Mouse (Mus musculus) embryonic facial prominence, embryonic 11.5 days (tissue): ENCODE measurements around the gene Rnf114. TPM values are rescaled to one million over a fixed set of nuclear protein-coding genes. Genes with fewer than 3 reads are reported as not detected.
A peak's percentile ranks its signal among the peaks of the same experiment; 100 is the strongest.

Experiments used
- ATAC-seq: fragments of 200-750 bp; cut with Nextera tagmentation; replicated peaks from 2 replicates; pipeline ENCODE4 v1.8.0; 2017; ENCODE audit warnings: low read depth; ENCODE audit not compliant: insufficient number of reproducible peaks, low FRiP score, low TSS enrichment
- DNase-seq: peaks from one replicate; pipeline ENCODE4 v3.0.0-alpha.2; 2015; ENCODE audit warnings: low spot score
- H3K27ac ChIP-seq: fragments of 300-500 bp; sonication (generic); replicated peaks from 2 replicates; pipeline ENCODE4 v1.5.1; 2014; ENCODE audit warnings: mild to moderate bottlenecking, low read depth, low read length, control low read depth
- H3K27me3 ChIP-seq: fragments of 300-500 bp; sonication (generic); 2 replicates; pipeline ENCODE4 v1.6.1; 2014; ENCODE audit warnings: mild to moderate bottlenecking, low read length, moderate library complexity, mixed read lengths; ENCODE audit not compliant: control insufficient read depth, insufficient read depth
- H3K36me3 ChIP-seq: fragments of 300-500 bp; sonication (generic); replicated peaks from 2 replicates; pipeline ENCODE4 v1.6.1; 2014; ENCODE audit warnings: low read depth, mild to moderate bottlenecking, low read length, moderate library complexity, mixed read lengths; ENCODE audit not compliant: control insufficient read depth, insufficient read depth
- H3K4me1 ChIP-seq: fragments of 300-500 bp; sonication (generic); 2 replicates; pipeline ENCODE4 v1.6.1; 2014; ENCODE audit warnings: low read length, mixed read lengths; ENCODE audit not compliant: control insufficient read depth, insufficient read depth
- H3K4me2 ChIP-seq: fragments of 300-500 bp; sonication (generic); 2 replicates; pipeline ENCODE4 v1.6.1; 2014; ENCODE audit warnings: low read depth, mild to moderate bottlenecking, control low read depth, low read length, moderate library complexity
- H3K4me3 ChIP-seq: fragments of 300-500 bp; sonication (generic); 2 replicates; pipeline ENCODE4 v1.5.1; 2014; ENCODE audit warnings: low read depth, low read length, control low read depth
- H3K9ac ChIP-seq: fragments of 300-500 bp; sonication (generic); replicated peaks from 2 replicates; pipeline ENCODE4 v1.6.1; 2014; ENCODE audit warnings: mild to moderate bottlenecking, control low read depth, low read length
- H3K9me3 ChIP-seq: fragments of 300-500 bp; sonication (generic); replicated peaks from 2 replicates; pipeline ENCODE4 v1.6.1; 2016; ENCODE audit warnings: mild to moderate bottlenecking, low read length, inconsistent platforms, mixed read lengths; ENCODE audit not compliant: control insufficient read depth
- WGBS: fragments of 180-500 bp; shearing (Covaris S2); extraction: QIAGEN DNeasy Blood & Tissue Kit; methylation state at CpG from one replicate; pipeline ENCODE4 v1.1.7; 2014; 5-methylcytosine and 5-hydroxymethylcytosine counted together
- polyA plus RNA-seq: library from polyadenylated mRNA; unstranded; fragments of >200 nt; fragmentation: Nextera tagmentation; extraction: Ambion mirVana; gene quantifications from 2 replicates; pipeline ENCODE4 v1.2.1, GENCODE M21; 2014

The Rnf114 gene
- polyA plus RNA-seq, 1 experiment from 2014 or later = 113 TPM

DNA sequence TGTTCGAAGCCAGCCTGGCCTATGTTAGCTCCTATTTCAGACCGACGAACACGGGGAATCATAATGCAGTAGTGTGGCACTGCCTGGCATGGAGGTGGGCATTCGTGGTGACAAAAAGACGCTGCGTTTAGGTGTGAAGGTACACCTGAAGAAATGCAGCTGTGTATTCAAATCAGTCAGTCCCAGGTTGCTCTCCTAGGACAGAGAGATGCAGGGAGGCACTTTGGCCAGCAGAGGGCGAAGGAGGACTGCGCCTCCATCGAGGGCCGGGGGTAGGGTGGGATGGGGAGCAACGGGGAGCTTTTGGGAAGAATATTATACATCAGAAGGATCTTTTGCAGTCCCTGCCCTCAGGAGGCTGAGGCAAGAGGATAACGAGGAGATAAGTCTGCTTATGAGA is 39.7 kb downstream of the Rnf114 start:
- Histone ChIP-seq H3K9ac (no peak overlapping the region), H3K4me1 (no peaks in the 10 kb centered on the region), H3K27me3 (0 out of 2 replicates have a peak, but pooled peaks cover 6% of the 10 kb centered on the region), H3K4me3 (no peak overlapping the region), H3K27ac (no peak overlapping the region), H3K9me3 (no peaks in the 10 kb centered on the region), H3K4me2 (no peak overlapping the region), H3K36me3 (no peaks in the 10 kb centered on the region)
- DNase-seq = peak; percentile 78
- 17% methylated on average over 13 of the region's 13 CpGs for WGBS
- no peak for ATAC-seq

DNA sequence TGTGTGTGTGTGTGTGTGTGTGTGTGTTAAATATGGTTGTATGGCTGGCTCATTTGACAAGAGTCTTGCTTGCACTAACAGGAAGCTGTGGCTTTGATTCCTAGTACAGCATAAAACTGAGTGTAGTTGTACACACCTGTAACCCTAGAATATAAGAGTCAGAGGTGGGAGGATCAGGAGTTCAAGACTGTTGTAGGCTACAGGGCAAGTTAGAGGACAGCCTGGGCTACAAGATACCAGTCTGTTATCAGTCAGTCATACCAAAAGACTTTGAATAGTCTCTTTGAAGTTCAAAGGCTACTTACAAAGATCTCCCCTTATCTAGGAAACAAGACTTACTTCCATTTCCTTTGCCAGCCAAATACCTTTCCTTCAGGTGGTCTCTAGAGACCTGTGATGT is 41.4 kb downstream of the Rnf114 start:
- ATAC-seq = no peak
- H3K27ac ChIP-seq = no peak overlapping the region

DNA sequence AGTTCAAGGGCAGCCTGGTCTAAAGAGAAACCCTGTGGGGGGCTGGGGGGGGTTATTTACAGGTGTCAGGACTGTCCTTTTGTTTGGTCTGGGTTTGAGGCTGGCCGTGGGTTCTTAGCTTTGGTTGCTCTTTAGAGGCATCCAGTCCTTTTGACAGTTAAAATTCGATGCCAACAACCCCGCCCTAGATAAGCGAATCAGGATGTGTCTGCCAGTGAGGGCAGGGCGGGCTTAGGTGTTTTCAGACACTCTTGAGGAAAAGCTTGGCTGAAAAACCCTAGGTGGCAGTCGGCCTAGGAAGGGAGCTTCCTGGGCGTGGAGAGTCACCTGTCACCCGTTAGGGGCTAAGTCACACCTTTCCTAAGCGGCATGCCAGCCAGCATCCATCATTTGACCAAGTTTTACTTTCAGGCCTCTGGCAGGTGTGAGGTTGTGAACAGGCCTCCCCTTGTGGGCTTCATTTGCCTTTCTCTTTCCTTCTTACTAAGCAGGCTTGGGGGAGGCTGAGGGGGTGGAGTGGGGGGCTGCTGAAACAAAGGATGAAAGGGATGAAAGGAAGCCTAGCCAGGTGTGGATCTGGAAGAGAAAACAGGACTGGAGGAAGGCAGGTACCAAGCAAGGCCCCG is 44.0 kb downstream of the Rnf114 start:
- WGBS = 46% methylated on average over 10 of the region's 10 CpGs
- Histone ChIP-seq H3K4me2 (no peak overlapping the region), H3K36me3 (no peaks in the 10 kb centered on the region), H3K27ac (no peak overlapping the region), H3K4me1 (peaks cover 10% of the 10 kb centered on the region), H3K9me3 (no peaks in the 10 kb centered on the region), H3K27me3 (0 out of 2 replicates have a peak, but pooled peaks cover 6% of the 10 kb centered on the region), H3K4me3 (no peak overlapping the region), H3K9ac (no peak overlapping the region)
- no peak for DNase-seq
- no peak for ATAC-seq

More for the DNA sequence above, 41.4 kb downstream of the Rnf114 start:
- Histone ChIP-seq H3K36me3 (no peaks in the 10 kb centered on the region), H3K27me3 (0 out of 2 replicates have a peak, but pooled peaks cover 6% of the 10 kb centered on the region), H3K9me3 (no peaks in the 10 kb centered on the region), H3K4me3 (no peak overlapping the region), H3K9ac (no peak overlapping the region), H3K4me1 (0 out of 2 replicates have a peak, but pooled peaks cover 2% of the 10 kb centered on the region), H3K4me2 (no peak overlapping the region)
- no peak for DNase-seq

DNA sequence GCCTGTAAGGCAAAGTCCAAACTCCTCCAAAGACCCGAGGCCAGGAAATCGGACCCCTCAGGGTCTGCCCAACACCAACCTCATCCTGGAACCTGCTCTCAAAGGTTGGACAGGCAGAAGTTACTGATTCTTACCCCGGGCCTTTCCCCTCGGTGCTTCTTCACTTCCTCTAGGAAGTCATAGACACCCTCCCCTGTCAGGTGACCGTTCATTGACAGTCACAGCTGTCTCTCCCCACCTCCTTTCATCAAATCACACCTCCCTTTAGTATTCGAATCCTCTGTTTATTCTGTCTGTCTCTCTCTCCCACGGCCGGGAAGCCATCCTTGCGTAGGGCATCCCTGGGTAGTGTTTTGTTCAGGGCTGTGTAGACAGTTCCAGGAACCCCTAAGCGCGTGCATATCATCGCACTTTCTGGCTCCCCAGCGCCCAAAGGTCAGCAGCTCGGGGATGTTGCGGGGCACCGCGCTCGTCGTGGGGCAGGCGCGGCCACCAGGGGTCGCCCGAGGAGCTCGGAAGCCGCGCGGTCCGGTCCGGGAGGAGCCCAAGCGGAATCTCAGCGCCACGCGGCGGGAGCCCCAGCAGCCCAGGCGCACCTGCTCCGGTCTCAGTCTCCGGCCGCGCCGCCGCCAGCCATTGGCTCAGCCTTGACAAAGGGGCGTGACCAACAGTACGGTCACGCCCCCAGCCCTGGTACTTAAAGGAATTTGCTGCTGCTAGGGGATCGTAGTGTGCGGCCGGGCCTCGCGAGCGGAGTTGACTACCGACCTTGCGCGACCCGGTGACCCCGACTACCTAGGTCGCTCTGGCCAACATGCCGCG is 45.2 kb downstream of the Rnf114 start, which contains the start of gene Snai1:
TSS of gene Snai1 (plus strand) at position 720 of the 822 bp plus-strand sequence.
- 0 out of 2 replicates have a peak, but pooled peaks cover 6% of the 10 kb centered on the region for H3K27me3 ChIP-seq

DNA sequence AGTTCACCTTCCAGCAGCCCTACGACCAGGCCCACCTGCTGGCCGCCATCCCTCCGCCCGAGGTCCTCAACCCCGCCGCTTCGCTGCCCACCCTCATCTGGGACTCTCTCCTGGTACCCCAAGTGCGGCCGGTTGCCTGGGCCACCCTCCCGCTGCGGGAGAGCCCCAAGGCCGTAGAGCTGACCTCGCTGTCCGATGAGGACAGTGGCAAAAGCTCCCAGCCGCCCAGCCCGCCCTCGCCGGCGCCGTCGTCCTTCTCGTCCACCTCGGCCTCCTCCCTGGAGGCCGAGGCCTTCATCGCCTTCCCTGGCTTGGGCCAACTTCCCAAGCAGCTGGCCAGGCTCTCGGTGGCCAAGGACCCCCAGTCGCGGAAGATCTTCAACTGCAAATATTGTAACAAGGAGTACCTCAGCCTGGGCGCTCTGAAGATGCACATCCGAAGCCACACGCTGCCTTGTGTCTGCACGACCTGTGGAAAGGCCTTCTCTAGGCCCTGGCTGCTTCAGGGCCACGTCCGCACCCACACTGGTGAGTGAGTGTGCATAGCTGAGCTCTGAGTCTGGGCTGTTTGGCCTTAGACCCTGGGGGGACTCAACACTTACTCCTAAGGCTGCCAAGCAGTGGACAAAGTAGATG is 46.3 kb downstream of the Rnf114 start:
- H3K4me1 ChIP-seq = peaks cover 26% of the 10 kb centered on the region
- H3K27me3 ChIP-seq = 0 out of 2 replicates have a peak, but pooled peaks cover 6% of the 10 kb centered on the region
- peak overlapping the region; percentile 92 for H3K4me2 ChIP-seq
- H3K27ac ChIP-seq = peak overlapping the region; percentile 72
- H3K4me3 ChIP-seq = peak overlapping the region; percentile 81
- 10% methylated on average over 34 of the region's 34 CpGs for WGBS
- DNase-seq (peak; percentile 20), ATAC-seq (no peak)
- peak overlapping the region; percentile 84 for H3K9ac ChIP-seq
- no peaks in the 10 kb centered on the region for H3K9me3 ChIP-seq
- H3K36me3 ChIP-seq = no peaks in the 10 kb centered on the region; the same call in 1 of the 2 replicates

More for the DNA sequence above, 45.2 kb downstream of the Rnf114 start, which contains the start of gene Snai1:
- peak; percentile 95 for ATAC-seq
- Histone ChIP-seq H3K4me3 (peak within 1 kb of the TSS; percentile 81), H3K27ac (peak within 1 kb of the TSS; percentile 72), H3K9ac (peak within 1 kb of the TSS; percentile 84), H3K4me2 (peak within 1 kb of the TSS; percentile 92), H3K36me3 (no peaks in the 10 kb centered on the region), H3K9me3 (no peaks in the 10 kb centered on the region), H3K4me1 (peaks cover 17% of the 10 kb centered on the region)
- WGBS = 1% methylated on average over 55 of the region's 58 CpGs
- peak; percentile 99 for DNase-seq

DNA sequence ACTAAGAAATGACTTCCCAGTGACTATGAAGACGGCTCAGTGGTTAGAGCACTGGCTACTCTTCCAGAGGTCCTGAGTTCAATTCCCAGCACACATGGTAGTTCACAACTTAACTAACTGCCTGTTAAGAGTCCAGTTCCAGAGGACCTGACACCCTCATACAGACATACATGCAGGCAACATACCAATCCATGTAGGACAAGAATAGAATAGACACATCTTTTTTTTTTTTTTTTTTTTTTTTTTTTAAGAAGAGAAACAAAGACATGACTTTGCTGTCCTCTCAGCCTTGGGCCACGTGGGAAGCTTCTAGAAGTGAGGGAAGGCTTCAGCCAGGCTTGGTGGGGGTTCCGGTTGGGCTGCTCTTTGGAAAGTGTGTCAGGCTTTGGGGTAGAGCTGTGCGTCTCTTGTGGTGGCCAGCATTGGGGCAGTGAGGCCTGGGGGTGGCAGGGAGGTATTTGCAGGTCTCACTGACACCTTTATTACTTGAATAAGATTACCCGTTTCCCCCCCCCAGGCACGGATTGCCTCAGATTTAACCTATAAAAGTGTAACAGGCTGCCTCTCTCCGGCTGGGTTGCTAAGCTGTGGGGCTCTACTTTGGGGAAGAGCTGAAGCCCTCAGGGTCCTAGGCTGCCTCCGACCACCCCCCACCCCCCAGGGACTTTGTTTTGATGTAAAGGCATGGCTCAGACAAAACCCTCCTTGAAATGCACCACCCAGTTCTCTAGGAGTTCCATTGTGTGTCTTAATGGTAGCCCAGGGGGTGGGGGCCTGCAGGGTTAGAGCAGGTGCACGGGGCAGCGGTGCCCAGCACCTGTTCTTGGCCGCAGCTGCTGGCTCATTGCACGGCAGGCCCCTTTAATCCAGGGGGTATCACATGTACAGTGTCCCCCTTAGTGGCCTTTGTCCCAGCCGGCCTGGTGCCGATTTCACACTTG is 47.4 kb downstream of the Rnf114 start:
- 8% methylated on average over 14 of the region's 14 CpGs for WGBS

DNA sequence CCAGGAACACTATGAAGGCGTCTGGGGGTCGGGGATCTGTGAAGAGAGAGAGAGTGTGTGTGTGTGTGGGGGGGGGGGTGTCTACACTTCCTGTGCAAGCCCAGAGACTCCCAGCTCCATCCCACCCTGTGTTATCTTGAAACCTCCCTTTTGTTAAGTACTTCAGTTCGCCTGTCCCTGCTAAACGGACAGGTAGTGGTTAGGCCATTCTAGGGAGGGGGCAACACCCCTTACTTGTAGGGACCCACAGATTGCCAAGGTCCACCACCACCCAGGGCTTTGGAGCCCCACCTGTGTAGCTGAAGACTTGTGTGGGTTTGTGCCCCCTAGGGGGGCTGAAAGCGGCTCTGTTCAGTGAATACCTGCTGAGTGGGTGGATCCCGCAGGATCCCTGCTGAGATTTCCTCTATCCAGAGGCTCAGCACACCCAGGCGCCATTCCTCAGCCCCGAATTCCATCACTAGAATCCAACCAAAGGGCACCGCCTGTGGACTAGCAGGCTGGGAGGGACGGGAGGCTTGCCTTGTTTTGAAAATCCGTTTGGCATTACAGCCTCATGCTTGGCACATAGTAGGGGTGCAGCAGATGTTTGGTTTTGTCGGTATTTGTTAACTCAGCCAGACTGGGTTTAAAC is 48.1 kb downstream of the Rnf114 start:
- peak overlapping the region; percentile 94 for H3K27ac ChIP-seq
- ATAC-seq = no peak
- WGBS = 4% methylated on average over 12 of the region's 12 CpGs
- H3K4me1 ChIP-seq = peaks cover 31% of the 10 kb centered on the region
- 0 out of 2 replicates have a peak, but pooled peaks cover 6% of the 10 kb centered on the region for H3K27me3 ChIP-seq
- H3K4me2 ChIP-seq = peak overlapping the region; percentile 92
- DNase-seq = peak; percentile 47
- peak overlapping the region; percentile 81 for H3K4me3 ChIP-seq
- no peaks in the 10 kb centered on the region; the same call in 1 of the 2 replicates for H3K36me3 ChIP-seq
- no peaks in the 10 kb centered on the region for H3K9me3 ChIP-seq
- H3K9ac ChIP-seq = peak overlapping the region; percentile 84

More for the DNA sequence above, 47.4 kb downstream of the Rnf114 start:
- Histone ChIP-seq H3K27me3 (0 out of 2 replicates have a peak, but pooled peaks cover 6% of the 10 kb centered on the region), H3K9ac (peak overlapping the region; percentile 84), H3K27ac (peak overlapping the region; percentile 94), H3K36me3 (no peaks in the 10 kb centered on the region; the same call in 1 of the 2 replicates), H3K9me3 (no peaks in the 10 kb centered on the region), H3K4me3 (peak overlapping the region; percentile 81), H3K4me1 (peaks cover 31% of the 10 kb centered on the region), H3K4me2 (peak overlapping the region; percentile 92)
- DNase-seq (peak; percentile 40), ATAC-seq (no peak)
